Mouse (Mus musculus) heart, adult 2 months (tissue): Measurements from ENCODE around the gene Tep1. TPM values are rescaled to one million over a fixed set of nuclear protein-coding genes. Genes with fewer than 3 reads are reported as not detected.
"Not testable (repeated sequence)": the region's sequence is repeated elsewhere in the genome, so short reads cannot be mapped to it uniquely, and the experiment has no call there.

Experiments
- DNase-seq, 2 experiments: peaks; one replicate each; pipeline ENCODE4 v3.0.0; 2021
- H3K27ac ChIP-seq: fragments of 200-600 bp; 2 replicates; pipeline ENCODE4 v1.8.1; 2022
- H3K27me3 ChIP-seq: fragments of 200-500 bp; 2 replicates; pipeline ENCODE4 v1.6.1; 2012; ENCODE audit warnings: mild to moderate bottlenecking, low read length, inconsistent platforms, mixed read lengths; ENCODE audit not compliant: control insufficient read depth, insufficient read depth
- H3K36me3 ChIP-seq: fragments of 200-500 bp; 2 replicates; pipeline ENCODE4 v1.6.1; 2012; ENCODE audit warnings: low read length, inconsistent platforms; ENCODE audit not compliant: control insufficient read depth, insufficient read depth
- H3K4me1 ChIP-seq: fragments of 200-500 bp; 2 replicates; pipeline ENCODE4 v1.6.1; 2011; ENCODE audit warnings: low read length; ENCODE audit not compliant: control insufficient read depth, insufficient read depth
- H3K4me3 ChIP-seq: fragments of 200-600 bp; 2 replicates; pipeline ENCODE4 v1.8.1; 2022
- H3K79me2 ChIP-seq: fragments of 200-500 bp; replicated peaks from 2 replicates; pipeline ENCODE4 v1.6.1; 2012; ENCODE audit warnings: mild to moderate bottlenecking, inconsistent platforms, low read length, moderate library complexity, mixed read lengths; ENCODE audit not compliant: control insufficient read depth, insufficient read depth
- H3K9ac ChIP-seq: fragments of 200-500 bp; 2 replicates; pipeline ENCODE4 v1.6.1; 2012; ENCODE audit warnings: low read depth, mild to moderate bottlenecking, control low read depth, inconsistent platforms, low read length, mixed read lengths
- CTCF ChIP-seq: fragments of 200-600 bp; IDR thresholded peaks from 2 replicates; pipeline ENCODE4 v1.8.1; 2022; ENCODE audit warnings: antibody characterized with exemption, mild to moderate bottlenecking, moderate library complexity
- EP300 ChIP-seq: fragments of 200-500 bp; IDR thresholded peaks from 2 replicates; pipeline ENCODE4 v1.6.1; 2011; ENCODE audit warnings: low read depth, low read length, control low read depth; ENCODE audit not compliant: insufficient read depth
- POLR2A ChIP-seq: fragments of 200-500 bp; IDR thresholded peaks from 2 replicates; pipeline ENCODE4 v1.6.1; 2011; ENCODE audit warnings: mild to moderate bottlenecking, low read depth, low read length, control low read depth; ENCODE audit not compliant: insufficient read depth
- WGBS: fragments of 180-500 bp; shearing (Covaris S2); methylation state at CpG from one replicate; pipeline ENCODE4 v1.1.7; 2018; 5-methylcytosine and 5-hydroxymethylcytosine counted together
- intact Hi-C: fragments of 180-260 bp; cut with DNase I; formaldehyde crosslinking; loops from one replicate; pipeline ENCODE4 v1.15.1; 2025
- polyA plus RNA-seq: library from polyadenylated mRNA; depleted of rRNA; stranded (reverse); fragments of >200 nt; gene quantifications from 2 replicates; pipeline ENCODE4 v1.2.3, GENCODE M21; 2012
- total RNA-seq, 2 experiments: library from RNA; stranded (reverse); gene quantifications; 2 replicates each; pipeline ENCODE4 v1.2.3; 2021

The Tep1 gene
- total and polyA plus RNA-seq, 3 experiments: 10.1 to 12.2 (median 11.9) TPM

DNA sequence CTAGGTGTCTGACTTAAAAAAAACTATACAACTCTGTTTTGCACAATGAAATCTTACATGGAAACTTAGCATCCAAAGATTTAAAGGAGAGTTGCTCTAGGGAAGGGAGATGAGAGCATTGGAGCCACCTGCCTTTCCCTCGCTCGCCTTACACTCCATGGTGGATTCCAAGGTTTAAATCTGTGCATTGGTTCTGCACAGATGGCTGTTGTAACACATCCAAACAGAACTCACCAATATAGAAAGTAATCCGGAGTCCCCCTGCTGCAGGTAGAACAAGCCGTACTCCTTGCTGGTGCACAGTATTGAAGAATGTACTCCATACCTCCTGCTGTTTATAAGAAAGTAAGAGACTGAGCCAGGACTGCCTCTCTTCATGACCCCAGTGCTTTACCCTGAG, 43.8 kb downstream of the Tep1 start:
- intact Hi-C loops: no loop called here
- no peaks in the 10 kb centered on the region for H3K4me1 ChIP-seq
- no peaks in the 10 kb centered on the region for H3K27me3 ChIP-seq
- H3K27ac ChIP-seq: no peak overlapping the region
- WGBS: 91% methylated on average over 4 of the region's 4 CpGs
- H3K4me3 ChIP-seq: no peak overlapping the region
- no peak for DNase-seq
- H3K79me2 ChIP-seq: no peaks in the 10 kb centered on the region
- no peaks in the 10 kb centered on the region; the same call in 1 of the 2 replicates for H3K36me3 ChIP-seq
- H3K9ac ChIP-seq: no peak overlapping the region
- TF ChIP-seq POLR2A (no peak), EP300 (no peak)

DNA sequence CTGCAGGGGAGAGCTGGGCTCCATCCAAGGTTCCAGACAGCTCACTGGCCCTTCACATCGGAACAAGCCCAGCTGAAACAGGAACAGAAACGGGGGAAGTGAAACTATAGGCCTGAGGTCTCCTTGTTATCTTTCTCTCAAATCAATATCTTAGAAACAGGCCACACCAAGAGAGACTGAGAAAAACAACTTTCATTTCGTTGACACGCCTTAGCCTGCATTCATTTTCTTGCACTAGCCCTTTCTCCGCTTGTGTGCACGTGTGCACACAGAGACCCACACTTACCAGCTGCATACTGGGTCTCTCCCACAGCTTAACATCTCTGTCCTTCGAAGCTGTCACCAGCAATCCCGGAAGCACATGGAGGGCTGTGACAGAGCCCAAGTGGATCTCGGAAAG, 46.1 kb downstream of the Tep1 start:
- intact Hi-C loops: no loop called here
- TF ChIP-seq EP300: no peak
- TF ChIP-seq POLR2A: no peak
- no peak for TF ChIP-seq CTCF
- Histone ChIP-seq H3K9ac (no peak overlapping the region), H3K36me3 (no peaks in the 10 kb centered on the region; the same call in 1 of the 2 replicates), H3K4me3 (no peak overlapping the region), H3K27ac (no peak overlapping the region), H3K79me2 (no peaks in the 10 kb centered on the region), H3K4me1 (no peaks in the 10 kb centered on the region), H3K27me3 (no peaks in the 10 kb centered on the region)
- peak in 1 of 2 experiments; percentile 35 for DNase-seq
- WGBS: 81% methylated on average over 9 of the region's 9 CpGs

DNA sequence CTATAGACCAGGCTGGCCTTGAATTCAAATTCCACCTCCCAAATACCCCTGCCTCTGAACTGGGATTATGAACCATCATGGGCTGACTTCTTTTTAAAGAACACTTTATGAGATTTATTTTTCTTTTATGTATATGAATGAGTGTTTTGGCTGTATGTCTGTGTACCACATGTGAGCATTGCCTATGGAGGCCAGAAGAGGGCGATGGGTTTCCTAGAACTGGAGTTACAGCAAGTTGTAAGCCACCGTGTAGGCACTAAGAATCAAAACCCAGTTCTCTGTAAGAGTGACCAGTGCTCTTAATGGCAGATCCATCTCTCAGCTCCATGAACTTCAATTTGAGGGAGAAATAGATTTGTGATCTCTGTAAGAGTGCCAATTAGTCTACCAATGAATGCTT, 47.1 kb downstream of the Tep1 start:
- Histone ChIP-seq H3K27me3 (no peaks in the 10 kb centered on the region), H3K4me1 (no peaks in the 10 kb centered on the region), H3K9ac (no peak overlapping the region), H3K4me3 (no peak overlapping the region), H3K79me2 (no peaks in the 10 kb centered on the region), H3K36me3 (no peaks in the 10 kb centered on the region; the same call in 1 of the 2 replicates), H3K27ac (no peak overlapping the region)
- TF ChIP-seq CTCF (peak; percentile 26; the same call in 1 of the 2 replicates), EP300 (no peak)
- intact Hi-C loops: no loop called here
- DNase-seq: no peak
- WGBS: 80% methylated on average over 2 of the region's 2 CpGs

DNA sequence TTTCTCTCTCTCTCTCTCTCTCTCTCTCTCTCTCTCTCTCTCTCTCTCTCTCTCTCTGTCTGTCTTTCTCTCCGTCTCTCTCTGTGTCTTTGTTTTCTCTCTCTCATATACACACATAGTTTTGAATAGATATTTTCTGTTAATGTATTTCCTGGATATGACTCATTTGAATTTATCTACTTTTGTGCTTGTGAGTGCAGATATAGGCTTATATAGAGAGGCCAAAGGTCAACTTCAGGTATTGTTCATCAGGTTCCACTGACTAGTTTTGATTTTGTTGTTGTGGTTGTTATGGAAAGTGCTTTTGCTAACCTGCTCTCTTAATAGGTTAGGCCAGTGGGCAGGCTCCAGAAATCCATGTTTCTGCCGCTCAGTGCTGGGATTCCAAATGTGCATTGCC, 57.3 kb downstream of the Tep1 start:
- H3K27ac ChIP-seq: no peak overlapping the region
- DNase-seq: no peak
- WGBS: 91% methylated on average over 2 of the region's 2 CpGs
- H3K4me1 ChIP-seq: no peaks in the 10 kb centered on the region
- H3K36me3 ChIP-seq: no peaks in the 10 kb centered on the region
- H3K9ac ChIP-seq: no peak overlapping the region
- no peak overlapping the region for H3K4me3 ChIP-seq
- intact Hi-C loops: no loop called here
- no peaks in the 10 kb centered on the region for H3K79me2 ChIP-seq
- no peak for TF ChIP-seq CTCF
- no peak for TF ChIP-seq POLR2A
- TF ChIP-seq EP300: no peak
- H3K27me3 ChIP-seq: no peaks in the 10 kb centered on the region

DNA sequence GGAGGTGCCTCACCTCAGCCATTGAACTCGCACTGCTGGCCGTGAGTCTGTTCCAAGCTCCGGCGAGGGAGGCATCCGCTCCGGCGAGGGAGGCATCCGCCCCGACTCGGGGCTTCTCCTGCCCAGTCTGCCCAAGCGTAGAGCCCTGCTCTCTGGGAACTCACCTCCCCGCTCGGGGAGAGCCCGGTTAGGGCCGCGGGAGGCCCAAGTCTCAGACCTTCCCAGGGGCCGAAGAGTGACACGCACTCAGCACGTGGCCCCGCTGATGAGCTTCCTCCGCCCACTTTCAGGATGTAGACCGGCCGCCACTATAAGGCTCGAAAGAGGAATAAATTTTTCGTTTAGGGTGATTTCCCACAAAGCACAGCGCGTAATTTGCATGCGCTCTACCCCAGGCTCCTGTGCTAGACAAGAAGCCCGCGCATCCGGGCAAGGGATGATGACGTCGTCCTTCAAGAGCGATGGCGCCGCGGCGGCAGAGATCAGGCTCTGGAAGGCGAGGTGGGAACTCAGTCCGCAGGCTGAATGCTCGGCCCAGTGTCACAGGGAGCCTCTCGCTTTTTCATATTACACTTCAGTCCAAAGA, 62.8 kb downstream of the Tep1 start, which contains the start of the genes Ccnb1ip1 and Parp2:
Ccnb1ip1 (minus strand) TSS at position 246 of the 586 bp plus-strand sequence.
Parp2 (plus strand) TSS at position 355 of the 586 bp plus-strand sequence.
- H3K36me3 ChIP-seq: no peaks in the 10 kb centered on the region
- TF ChIP-seq EP300 (peak; percentile 63; the same call in 1 of the 2 replicates), CTCF (no peak), POLR2A (peak; percentile 84)
- peak within 1 kb of the TSS; percentile 88 for H3K9ac ChIP-seq
- no peaks in the 10 kb centered on the region for H3K79me2 ChIP-seq
- intact Hi-C loops: loop anchor here (1.0 to 10.0 kb wide), 5 partner anchors 22 to 457 kb away; partner anchors contain the start of genes Pip4p1, Pnp and Ttc5
- peaks cover 1% of the 10 kb centered on the region; the same call in 1 of the 2 replicates for H3K4me1 ChIP-seq
- H3K27me3 ChIP-seq: no peaks in the 10 kb centered on the region
- peak within 1 kb of the TSS; percentile 65 for H3K27ac ChIP-seq
- DNase-seq: peak; percentile 98 to 99
- H3K4me3 ChIP-seq: peak within 1 kb of the TSS; percentile 74
- under 1% methylated on average over 42 of the region's 42 CpGs for WGBS

DNA sequence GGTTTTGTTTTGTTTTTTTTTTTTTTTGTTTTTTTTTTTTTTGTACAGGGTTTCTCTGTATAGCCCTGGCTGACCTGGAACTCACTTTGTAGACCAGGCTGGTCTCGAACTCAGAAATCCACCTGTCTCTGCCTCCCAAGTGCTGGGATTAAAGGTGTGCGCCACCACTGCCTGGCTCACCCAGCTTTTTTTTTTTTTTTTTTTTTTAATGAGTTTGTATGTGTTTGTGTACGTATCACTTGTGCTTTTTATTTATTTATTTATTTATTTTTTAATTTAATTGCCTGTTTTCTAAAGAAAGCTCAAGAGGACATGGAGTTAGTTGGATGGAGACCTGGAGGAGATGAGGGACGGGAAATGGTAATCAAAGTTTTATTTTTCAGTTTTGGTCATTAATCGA, 63.9 kb downstream of the Tep1 start:
- not testable (repeated sequence) for DNase-seq, H3K4me1 ChIP-seq, H3K79me2 ChIP-seq, H3K27me3 ChIP-seq, H3K4me3 ChIP-seq, H3K36me3 ChIP-seq, H3K27ac ChIP-seq, H3K9ac ChIP-seq
- 88% methylated on average over 5 of the region's 5 CpGs for WGBS
- intact Hi-C loops: loop anchor here (5.0 to 10.0 kb wide), 3 partner anchors 61 to 458 kb away; partner anchors contain the start of genes Pip4p1 and Pnp
